Mouse (Mus musculus) thymus, adult 2 months (tissue): ENCODE measurements around the gene Nsf. TPM values are rescaled to one million over a fixed set of nuclear protein-coding genes. Genes with fewer than 3 reads are reported as not detected.

Experiments
- DNase-seq: peaks from one replicate; pipeline ENCODE4 v3.0.0; 2021
- H3K27ac ChIP-seq: fragments of 200-500 bp; 2 replicates; pipeline ENCODE4 v1.5.1; 2012; ENCODE audit warnings: low read length, control low read depth; ENCODE audit not compliant: control insufficient read depth, insufficient read depth
- H3K27me3 ChIP-seq: fragments of 200-500 bp; 2 replicates; pipeline ENCODE4 v1.6.1; 2012; ENCODE audit warnings: mild to moderate bottlenecking, low read length, moderate library complexity, mixed read lengths; ENCODE audit not compliant: control insufficient read depth, insufficient read depth
- H3K36me3 ChIP-seq: fragments of 200-500 bp; 2 replicates; pipeline ENCODE4 v1.6.1; 2012; ENCODE audit warnings: mild to moderate bottlenecking, low read length, moderate library complexity; ENCODE audit not compliant: control insufficient read depth, insufficient read depth
- H3K4me1 ChIP-seq: fragments of 200-500 bp; replicated peaks from 2 replicates; pipeline ENCODE4 v1.6.1; 2012; ENCODE audit warnings: low read length; ENCODE audit not compliant: control insufficient read depth, insufficient read depth
- H3K4me3 ChIP-seq: fragments of 200-500 bp; 2 replicates; pipeline ENCODE4 v1.5.1; 2012; ENCODE audit warnings: mild to moderate bottlenecking, low read length, control low read depth, moderate library complexity; ENCODE audit not compliant: control insufficient read depth, insufficient read depth
- CTCF ChIP-seq: fragments of 200-500 bp; IDR thresholded peaks from 2 replicates; pipeline ENCODE4 v1.5.1; 2012; ENCODE audit warnings: mild to moderate bottlenecking, control low read depth, low read length, moderate library complexity, borderline replicate concordance; ENCODE audit not compliant: control insufficient read depth, poor library complexity, insufficient read depth; ENCODE audit errors: extremely low read depth
- POLR2A ChIP-seq: fragments of 200-500 bp; IDR thresholded peaks from 2 replicates; pipeline ENCODE4 v1.6.1; 2012; ENCODE audit warnings: mild to moderate bottlenecking, low read length, control low read depth, moderate library complexity; ENCODE audit not compliant: control insufficient read depth, poor library complexity, insufficient read depth; ENCODE audit errors: extremely low read depth
- WGBS: fragments of 180-500 bp; shearing (Covaris S2); methylation state at CpG from one replicate; pipeline ENCODE4 v1.1.7; 2018; 5-methylcytosine and 5-hydroxymethylcytosine counted together
- polyA plus RNA-seq: library from polyadenylated mRNA; depleted of rRNA; stranded (reverse); fragments of >200 nt; gene quantifications from 2 replicates; pipeline ENCODE4 v1.2.3, GENCODE M21; 2012

Nsf gene
- polyA plus RNA-seq, 1 experiment, result 52.5 TPM

DNA sequence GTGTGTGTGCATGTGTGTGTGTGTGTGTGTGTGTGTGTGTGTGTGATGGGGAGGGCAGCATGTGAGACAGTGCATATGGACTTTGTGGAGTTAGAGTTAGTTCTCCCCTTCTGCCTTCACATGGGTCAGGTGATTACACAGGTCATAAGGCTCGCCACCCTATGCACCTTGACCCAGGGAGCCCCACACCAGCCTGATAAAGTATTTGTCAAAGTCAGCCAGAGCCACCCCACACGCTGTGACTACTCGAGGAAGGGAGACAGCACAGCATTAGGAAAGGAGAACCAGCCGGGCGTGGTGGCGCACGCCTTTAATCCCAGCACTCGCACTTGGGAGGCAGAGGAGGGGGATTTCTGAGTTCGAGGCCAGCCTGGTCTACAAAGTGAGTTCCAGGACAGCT, 83.5 kb downstream of the Nsf start:
- peaks cover 3% of the 10 kb centered on the region; the same call in 1 of the 2 replicates for H3K4me1 ChIP-seq

DNA sequence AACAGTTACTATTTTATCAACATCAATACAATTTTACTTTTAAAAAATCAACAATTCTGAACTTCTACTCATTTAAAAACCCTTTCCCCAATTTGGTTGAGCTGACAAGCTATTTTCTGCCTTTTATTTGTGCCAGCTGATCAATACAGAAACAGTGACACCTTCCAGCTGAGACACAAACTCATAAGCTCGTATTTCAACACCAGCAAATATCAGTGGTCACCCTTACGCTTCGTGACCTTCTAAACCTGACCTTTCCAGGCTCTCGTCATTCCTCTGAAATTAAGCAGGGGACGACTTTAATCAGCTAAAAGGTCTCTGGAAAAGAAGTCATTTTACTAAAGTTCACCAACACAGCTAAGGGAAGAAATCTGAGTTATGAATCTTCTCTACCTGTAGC, 86.2 kb downstream of the Nsf start:
- H3K27ac ChIP-seq, result no peak overlapping the region
- peaks cover 10% of the 10 kb centered on the region for H3K36me3 ChIP-seq
- no peak overlapping the region for H3K4me3 ChIP-seq
- no peak for DNase-seq
- H3K4me1 ChIP-seq, result peaks cover 3% of the 10 kb centered on the region; the same call in 1 of the 2 replicates
- no peak for TF ChIP-seq POLR2A
- TF ChIP-seq CTCF, result no peak
- 96% methylated on average over 5 of the region's 5 CpGs for WGBS
- no peaks in the 10 kb centered on the region for H3K27me3 ChIP-seq

More for the DNA sequence above, 83.5 kb downstream of the Nsf start:
- peaks cover 13% of the 10 kb centered on the region for H3K36me3 ChIP-seq
- H3K27ac ChIP-seq, result no peak overlapping the region
- 96% methylated on average over 9 of the region's 9 CpGs for WGBS
- H3K4me3 ChIP-seq, result no peak overlapping the region
- H3K27me3 ChIP-seq, result no peaks in the 10 kb centered on the region
- DNase-seq, result no peak
- TF ChIP-seq POLR2A (no peak), CTCF (no peak)

DNA sequence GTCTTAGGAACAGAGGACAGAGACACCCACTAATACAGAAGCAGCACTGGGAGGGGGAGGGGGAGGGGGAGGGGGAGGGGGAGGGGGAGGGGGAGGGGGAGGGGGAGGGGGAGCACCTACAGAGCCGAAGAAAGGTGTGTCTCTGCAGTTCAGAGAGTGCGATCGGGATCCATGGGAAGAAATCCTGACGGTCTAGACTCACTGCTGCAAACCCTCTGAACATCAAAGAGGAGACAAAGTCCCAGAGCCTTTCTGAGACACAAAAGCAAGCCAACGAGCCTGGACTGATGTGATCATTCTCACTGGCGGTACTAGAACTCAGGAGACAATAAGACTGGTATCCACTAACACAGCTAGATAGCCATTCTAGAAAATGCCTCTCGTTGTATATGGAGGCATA, 88.5 kb downstream of the Nsf start:
- Histone ChIP-seq H3K27me3 (no peaks in the 10 kb centered on the region), H3K4me1 (peaks cover 3% of the 10 kb centered on the region; the same call in 1 of the 2 replicates), H3K36me3 (peaks cover 11% of the 10 kb centered on the region; the same call in 1 of the 2 replicates), H3K27ac (no peak overlapping the region), H3K4me3 (no peak overlapping the region)
- 95% methylated on average over 7 of the region's 7 CpGs for whole genome bisulfite sequencing
- TF ChIP-seq POLR2A, result no peak
- no peak for TF ChIP-seq CTCF
- DNase-seq, result no peak

DNA sequence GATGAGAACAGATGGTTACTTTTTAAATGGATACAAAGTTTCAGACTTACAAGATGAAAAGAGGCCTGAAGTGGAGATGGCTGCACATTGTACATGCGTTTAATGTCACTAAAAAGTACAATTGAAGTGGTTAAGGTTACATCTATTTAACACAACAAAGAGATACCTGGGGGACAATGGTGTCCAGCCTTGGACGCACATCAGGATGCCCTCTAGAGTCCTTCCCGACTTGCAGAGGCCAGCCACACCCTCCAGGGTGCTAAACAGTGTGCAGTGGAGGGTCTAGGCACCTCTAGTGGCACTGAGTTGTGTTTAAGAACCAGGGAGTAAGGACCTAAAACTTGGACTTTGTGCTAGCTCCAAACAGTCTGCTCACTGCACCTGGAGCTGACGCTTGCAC, 89.4 kb downstream of the Nsf start:
- TF ChIP-seq POLR2A, result no peak
- no peak for TF ChIP-seq CTCF
- no peak overlapping the region for H3K27ac ChIP-seq
- no peak for DNase-seq
- 94% methylated on average over 4 of the region's 4 CpGs for whole genome bisulfite sequencing
- peaks cover 11% of the 10 kb centered on the region; the same call in 1 of the 2 replicates for H3K36me3 ChIP-seq
- peaks cover 2% of the 10 kb centered on the region; the same call in 1 of the 2 replicates for H3K4me1 ChIP-seq
- no peaks in the 10 kb centered on the region for H3K27me3 ChIP-seq
- H3K4me3 ChIP-seq, result no peak overlapping the region

DNA sequence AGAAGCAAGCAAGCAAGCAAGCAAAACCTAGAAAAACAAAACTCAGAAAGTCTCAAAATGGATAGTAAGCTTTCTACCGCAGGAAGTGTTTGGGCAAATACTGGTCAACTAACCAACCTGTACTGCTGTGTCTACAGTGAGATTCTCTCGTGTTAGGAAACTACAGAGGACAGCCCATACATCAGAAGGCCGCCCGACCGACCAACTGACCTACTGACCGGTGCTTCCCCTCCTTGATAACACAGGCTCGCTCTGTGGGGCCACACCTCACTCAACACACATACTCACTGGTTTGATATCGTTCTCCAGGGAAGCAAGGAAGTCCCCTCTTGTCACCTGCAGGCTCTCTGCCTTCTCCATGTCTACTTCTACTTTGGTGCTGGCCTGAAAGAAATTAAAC, 90.9 kb downstream of the Nsf start:
- DNase-seq, result no peak
- peaks cover 15% of the 10 kb centered on the region for H3K36me3 ChIP-seq

DNA sequence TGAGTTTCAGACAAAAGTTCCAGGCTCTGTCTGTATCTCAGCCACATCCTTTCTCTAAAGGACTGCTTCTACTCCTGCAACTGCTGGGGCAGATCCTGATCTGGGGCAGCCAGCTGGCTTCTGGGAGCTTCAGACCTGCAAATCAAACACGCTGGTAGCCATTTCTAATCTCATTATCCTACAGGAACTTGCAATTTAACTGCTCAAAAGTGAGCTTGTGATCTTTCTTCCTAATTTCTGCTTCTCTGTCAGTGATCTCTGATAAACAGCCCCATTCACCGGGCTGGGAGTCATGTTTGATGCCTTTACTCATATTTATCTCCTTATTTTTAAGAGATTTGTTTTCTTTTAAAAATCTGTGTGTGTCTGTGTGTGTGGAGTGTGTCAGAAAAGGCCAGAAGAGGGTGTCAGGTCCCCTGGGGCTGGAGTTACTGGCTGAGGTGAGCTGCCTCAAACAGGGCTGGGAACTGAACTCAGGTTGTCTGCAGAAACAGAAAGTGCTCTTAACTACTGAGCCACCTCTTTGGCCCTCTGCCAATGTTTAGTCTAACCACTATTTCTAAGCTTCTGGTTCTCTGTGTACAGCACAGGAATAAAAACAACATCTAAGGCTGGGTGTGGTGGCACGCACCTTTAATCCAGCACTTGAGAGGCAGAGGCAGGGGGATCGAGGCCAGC, 93.8 kb downstream of the Nsf start:
- no peaks in the 10 kb centered on the region for H3K27me3 ChIP-seq
- no peak for DNase-seq
- no peak for TF ChIP-seq CTCF
- no peak for TF ChIP-seq POLR2A
- 84% methylated on average over 4 of the region's 4 CpGs for WGBS
- no peak overlapping the region for H3K4me3 ChIP-seq
- peaks cover 19% of the 10 kb centered on the region for H3K36me3 ChIP-seq
- H3K4me1 ChIP-seq, result no peaks in the 10 kb centered on the region
- no peak overlapping the region for H3K27ac ChIP-seq

More for the DNA sequence above, 90.9 kb downstream of the Nsf start:
- no peak overlapping the region for H3K27ac ChIP-seq
- no peak overlapping the region for H3K4me3 ChIP-seq
- TF ChIP-seq CTCF (no peak), POLR2A (no peak)
- no peaks in the 10 kb centered on the region for H3K4me1 ChIP-seq
- H3K27me3 ChIP-seq, result no peaks in the 10 kb centered on the region
- 96% methylated on average over 8 of the region's 8 CpGs for WGBS
